Mouse (Mus musculus) E14TG2a.4 (cell line): ENCODE data around the gene Trim59.

Experiments used
- H3K27me3 ChIP-seq: 2 replicates; pipeline ENCODE4 v1.6.1; 2014; ENCODE audit warnings: low read length, control low read depth; ENCODE audit not compliant: insufficient read depth
- H3K36me3 ChIP-seq: 2 replicates; pipeline ENCODE4 v1.6.1; 2014; ENCODE audit warnings: low read length, control low read depth; ENCODE audit not compliant: insufficient read depth
- H3K4me1 ChIP-seq: replicated peaks from 2 replicates; pipeline ENCODE4 v1.6.1; 2014; ENCODE audit warnings: low read depth, low read length, control low read depth
- H3K4me3 ChIP-seq: replicated peaks from 2 replicates; pipeline ENCODE4 v1.5.1; 2014; ENCODE audit warnings: mild to moderate bottlenecking, low read length
- H3K9me3 ChIP-seq: 2 replicates; pipeline ENCODE4 v1.6.1; 2014; ENCODE audit warnings: low read length, control low read depth
- CTCF ChIP-seq: conservative IDR thresholded peaks from 2 replicates; pipeline ENCODE4 v1.5.1; 2014; ENCODE audit warnings: low read length
- NANOG ChIP-seq: IDR thresholded peaks from 2 replicates; pipeline ENCODE4 v1.6.1; 2014; ENCODE audit warnings: borderline replicate concordance, low read length, mixed read lengths
- POU5F1 ChIP-seq: IDR thresholded peaks from 2 replicates; pipeline ENCODE4 v1.6.1; 2014; ENCODE audit warnings: low read length, borderline replicate concordance

The Trim59 gene

DNA sequence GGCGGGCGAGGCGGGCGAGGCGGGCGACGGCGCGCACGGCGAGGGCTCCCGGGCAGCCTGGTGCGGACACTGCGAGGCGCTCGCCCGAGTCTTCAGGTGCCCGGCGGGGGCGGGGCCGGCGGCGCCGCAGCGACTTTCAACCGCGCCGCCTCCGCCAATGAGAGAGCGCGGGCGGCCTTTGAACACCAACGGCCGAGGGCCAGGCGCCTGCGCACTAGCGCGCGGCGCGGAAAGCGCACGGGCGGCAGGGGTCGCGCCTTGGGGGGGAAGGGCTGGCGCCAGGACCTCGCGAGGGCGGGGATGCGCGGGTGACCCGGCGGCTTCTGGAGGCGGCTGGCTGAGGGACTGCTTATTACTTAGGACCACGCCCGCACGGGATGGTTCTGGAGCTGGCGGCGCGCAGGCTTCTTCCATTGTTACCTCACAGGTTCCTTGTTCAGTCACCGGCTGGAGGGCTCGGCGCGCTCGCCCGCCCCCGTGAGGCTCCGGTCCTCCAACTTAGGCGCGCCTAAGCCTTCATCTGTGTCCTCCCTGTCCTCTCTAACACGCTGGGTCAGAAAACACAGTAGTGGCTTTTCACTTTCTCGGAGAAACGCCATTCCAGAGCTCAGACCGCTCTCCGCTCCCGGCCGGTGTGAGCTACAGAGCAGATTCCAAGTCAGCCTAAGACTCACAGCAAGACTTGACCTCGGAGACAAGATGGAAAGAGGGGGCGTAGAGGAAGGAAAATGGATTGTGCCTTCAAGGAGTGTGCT, at the start of gene Trim59:
Gene Trim59 (minus strand): TSS at position 111 of the 755 bp plus-strand sequence.
- H3K4me3 ChIP-seq = peak within 1 kb of the TSS; percentile 96
- H3K9me3 ChIP-seq = no peaks in the 10 kb centered on the region
- 0 out of 2 replicates have a peak, but pooled peaks cover under 1% of the 10 kb centered on the region for H3K27me3 ChIP-seq
- H3K4me1 ChIP-seq = peaks cover 52% of the 10 kb centered on the region
- TF ChIP-seq POU5F1 (no peak), NANOG (no peak), CTCF (no peak)
- peaks cover 32% of the 10 kb centered on the region for H3K36me3 ChIP-seq

GRCm38 (mm10) chr3:69064005-69064404, 19.4 kb upstream of the Trim59 start:
- no peaks in the 10 kb centered on the region for H3K27me3 ChIP-seq
- TF ChIP-seq NANOG (no peak), CTCF (peak; percentile 66)
- H3K36me3 ChIP-seq = no peaks in the 10 kb centered on the region
- H3K4me1 ChIP-seq = no peaks in the 10 kb centered on the region
- H3K9me3 ChIP-seq = no peaks in the 10 kb centered on the region
- no peak overlapping the region for H3K4me3 ChIP-seq

DNA sequence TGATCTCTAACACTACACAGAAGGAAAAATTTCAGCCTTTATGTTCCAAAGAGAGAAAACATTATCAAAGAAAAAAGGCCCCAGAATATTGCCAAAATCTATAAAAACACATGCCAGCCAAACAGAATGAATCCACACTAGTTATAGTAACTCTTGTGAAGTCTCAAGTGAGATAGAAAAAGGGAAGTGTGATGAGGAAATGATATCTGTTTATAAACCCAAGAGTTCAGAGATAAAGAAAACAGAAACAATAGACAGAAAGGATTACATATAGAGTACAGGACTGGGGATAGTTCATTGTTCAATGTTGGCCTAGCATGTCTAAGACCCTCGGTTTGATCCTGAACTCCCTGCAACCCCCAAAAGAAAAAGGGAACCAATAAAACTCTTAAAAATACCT, 18.2 kb upstream of the Trim59 start:
- Histone ChIP-seq H3K36me3 (no peaks in the 10 kb centered on the region), H3K9me3 (no peaks in the 10 kb centered on the region), H3K4me3 (no peak overlapping the region), H3K27me3 (0 out of 2 replicates have a peak, but pooled peaks cover 2% of the 10 kb centered on the region), H3K4me1 (no peaks in the 10 kb centered on the region)
- TF ChIP-seq CTCF = no peak
- TF ChIP-seq NANOG = no peak
- TF ChIP-seq POU5F1 = no peak

GRCm38 (mm10) chr3:69060672-69061071, 16.1 kb upstream of the Trim59 start:
- TF ChIP-seq NANOG (no peak), POU5F1 (no peak), CTCF (no peak)
- Histone ChIP-seq H3K4me3 (no peak overlapping the region), H3K9me3 (no peaks in the 10 kb centered on the region), H3K4me1 (no peaks in the 10 kb centered on the region), H3K36me3 (no peaks in the 10 kb centered on the region), H3K27me3 (peaks cover 2% of the 10 kb centered on the region; the same call in 1 of the 2 replicates)

- H3K4me3 ChIP-seq = no peak overlapping the region
- TF ChIP-seq POU5F1 (no peak), CTCF (no peak), NANOG (no peak)
- H3K27me3 ChIP-seq = peaks cover 7% of the 10 kb centered on the region; the same call in 1 of the 2 replicates
- peaks cover 6% of the 10 kb centered on the region; the same call in 1 of the 2 replicates for H3K4me1 ChIP-seq
- H3K9me3 ChIP-seq = no peaks in the 10 kb centered on the region
- H3K36me3 ChIP-seq = no peaks in the 10 kb centered on the region
Observed at GRCm38 (mm10) chr3:69055871-69056270, 11.3 kb upstream of the Trim59 start.

GRCm38 (mm10) chr3:69054760-69055432, 10.3 kb upstream of the Trim59 start:
- no peak for TF ChIP-seq POU5F1
- no peak for TF ChIP-seq CTCF
- no peak for TF ChIP-seq NANOG
- Histone ChIP-seq H3K36me3 (no peaks in the 10 kb centered on the region), H3K4me1 (peaks cover 6% of the 10 kb centered on the region; the same call in 1 of the 2 replicates), H3K9me3 (no peaks in the 10 kb centered on the region), H3K27me3 (peaks cover 7% of the 10 kb centered on the region; the same call in 1 of the 2 replicates), H3K4me3 (no peak overlapping the region)

- H3K27me3 ChIP-seq = peaks cover 7% of the 10 kb centered on the region; the same call in 1 of the 2 replicates
- H3K36me3 ChIP-seq = no peaks in the 10 kb centered on the region
- peaks cover 8% of the 10 kb centered on the region; the same call in 1 of the 2 replicates for H3K4me1 ChIP-seq
- H3K9me3 ChIP-seq = no peaks in the 10 kb centered on the region
- peak overlapping the region; percentile 4; the same call in 1 of the 2 replicates for H3K4me3 ChIP-seq
- TF ChIP-seq NANOG (no peak), POU5F1 (no peak), CTCF (no peak)
Observed at GRCm38 (mm10) chr3:69051894-69052293, 7.3 kb upstream of the Trim59 start.

DNA sequence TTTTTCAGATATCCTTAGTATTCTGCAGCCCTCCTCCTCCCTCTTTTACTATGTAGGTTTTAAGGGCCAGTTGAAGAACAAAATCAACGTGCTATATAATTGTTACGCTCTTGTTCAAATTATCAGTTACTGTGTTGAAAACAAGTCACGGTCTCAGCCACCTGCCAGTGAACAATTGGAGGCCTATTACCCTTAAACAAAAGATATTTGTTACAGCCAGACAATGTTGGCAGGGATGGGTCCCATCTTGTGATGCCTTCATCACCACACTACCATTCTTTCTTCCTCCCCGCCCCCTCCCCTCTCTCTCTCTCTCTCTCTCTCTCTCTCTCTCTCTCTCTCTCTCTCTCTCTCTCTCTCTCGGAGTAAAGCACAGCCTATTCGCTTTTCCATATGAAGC, 4.5 kb upstream of the Trim59 start:
- TF ChIP-seq CTCF (no peak), NANOG (no peak), POU5F1 (no peak)
- H3K27me3 ChIP-seq = 0 out of 2 replicates have a peak, but pooled peaks cover 2% of the 10 kb centered on the region
- no peaks in the 10 kb centered on the region for H3K9me3 ChIP-seq
- H3K4me3 ChIP-seq = no peak overlapping the region
- H3K36me3 ChIP-seq = no peaks in the 10 kb centered on the region
- H3K4me1 ChIP-seq = peaks cover 26% of the 10 kb centered on the region
